Mouse (Mus musculus): ENCODE data around the gene Raph1. TPM values are rescaled to one million over a fixed set of nuclear protein-coding genes. Genes with fewer than 3 reads are reported as not detected.

Gene Raph1
- total RNA-seq (2021) = 100 to 1,000 TPM; 155 to 156 TPM
- long read RNA-seq, experiment 1, partial matches to known transcripts = 1 of 12 reads
- long read RNA-seq, experiment 1, other reads (novel, unspliced or antisense) = 10 of 12 reads
- long read RNA-seq, experiment 2, partial matches to known transcripts = 0 of 11 reads
- long read RNA-seq, experiment 2, other reads (novel, unspliced or antisense) = 10 of 11 reads

GRCm38 (mm10) chr1:60566631-60567311, at the start of gene Raph1:
TSS of gene Raph1 (minus strand) at chr1:60567104.
- intact Hi-C loops (cut with DNase I) = loop anchor here (2.0 to 10.0 kb wide), 6 partner anchors 41 to 388 kb away; partner anchors contain the start of gene Cd28
- DNase-seq = peak; percentile 92 to 97

GRCm38 (mm10) chr1:60615703-60616102, 48.8 kb upstream of the Raph1 start:
- intact Hi-C loops (cut with DNase I) = no loop called here
- DNase-seq = no peak

- intact Hi-C loops (cut with DNase I) = loop anchor here (5.0 kb wide), 1 partner anchor 202 kb away; no protein-coding TSS in a partner anchor
These were observed 48.0 kb upstream of the Raph1 start for GRCm38 (mm10) chr1:60614902-60615301.

GRCm38 (mm10) chr1:60611968-60612367, 45.1 kb upstream of the Raph1 start:
- DNase-seq = no peak
- intact Hi-C loops (cut with DNase I) = loop anchor here (5.0 kb wide), 1 partner anchor 205 kb away; no protein-coding TSS in a partner anchor

More at GRCm38 (mm10) chr1:60614902-60615301, 48.0 kb upstream of the Raph1 start:
- no peak for DNase-seq

GRCm38 (mm10) chr1:60610631-60611030, 43.7 kb upstream of the Raph1 start:
- no peak for DNase-seq
- intact Hi-C loops (cut with DNase I) = loop anchor here (5.0 kb wide), 1 partner anchor 207 kb away; no protein-coding TSS in a partner anchor

- DNase-seq = peak; percentile 41 to 52
- intact Hi-C loops (cut with DNase I) = loop anchor here (5.0 kb wide), 1 partner anchor 42 kb away; the partner anchor contains the start of gene Raph1
These were observed 42.3 kb upstream of the Raph1 start for GRCm38 (mm10) chr1:60609011-60609775.

GRCm38 (mm10) chr1:60604481-60605021, 37.6 kb upstream of the Raph1 start:
- DNase-seq = no peak
- intact Hi-C loops (cut with DNase I) = loop anchor here (5.0 kb wide), 1 partner anchor 37 kb away; the partner anchor contains the start of gene Raph1

GRCm38 (mm10) chr1:60600682-60601081, 33.8 kb upstream of the Raph1 start:
- DNase-seq = no peak
- intact Hi-C loops (cut with DNase I) = no loop called here

- DNase-seq = no peak
- intact Hi-C loops (cut with DNase I) = no loop called here
These were observed 33.0 kb upstream of the Raph1 start for GRCm38 (mm10) chr1:60599926-60600325.

- intact Hi-C loops (cut with DNase I) = no loop called here
- DNase-seq = no peak
These were observed 32.3 kb upstream of the Raph1 start for GRCm38 (mm10) chr1:60599013-60599701.

GRCm38 (mm10) chr1:60596386-60597320, 29.7 kb upstream of the Raph1 start:
- intact Hi-C loops (cut with DNase I) = no loop called here
- no peak for DNase-seq

GRCm38 (mm10) chr1:60593101-60593500, 26.2 kb upstream of the Raph1 start:
- intact Hi-C loops (cut with DNase I) = no loop called here
- no peak for DNase-seq

- intact Hi-C loops (cut with DNase I) = no loop called here
- DNase-seq = no peak
These were observed 22.2 kb upstream of the Raph1 start for GRCm38 (mm10) chr1:60588887-60589629.

- intact Hi-C loops (cut with DNase I) = no loop called here
- DNase-seq = no peak
These were observed 14.1 kb upstream of the Raph1 start for GRCm38 (mm10) chr1:60580990-60581389.

GRCm38 (mm10) chr1:60579886-60580285, 13.0 kb upstream of the Raph1 start:
- intact Hi-C loops (cut with DNase I) = no loop called here
- no peak for DNase-seq

- no peak for DNase-seq
- intact Hi-C loops (cut with DNase I) = no loop called here
These were observed 5.8 kb upstream of the Raph1 start for GRCm38 (mm10) chr1:60572699-60573098.

GRCm38 (mm10) chr1:60569741-60570140, 2.8 kb upstream of the Raph1 start:
- intact Hi-C loops (cut with DNase I) = loop anchor here (5.0 to 10.0 kb wide), 5 partner anchors 38 to 385 kb away; partner anchors contain the start of gene Cd28

GRCm38 (mm10) chr1:60569210-60569609, 2.3 kb upstream of the Raph1 start:
- DNase-seq = no peak
- intact Hi-C loops (cut with DNase I) = loop anchor here (5.0 to 10.0 kb wide), 5 partner anchors 38 to 386 kb away; partner anchors contain the start of gene Cd28

More at GRCm38 (mm10) chr1:60569741-60570140, 2.8 kb upstream of the Raph1 start:
- no peak for DNase-seq

Data from heart, postnatal 14 days (tissue).